Mouse (Mus musculus) heart, adult 2 months (tissue): ENCODE measurements around the gene Syt7. TPM values are rescaled to one million over a fixed set of nuclear protein-coding genes. Genes with fewer than 3 reads are reported as not detected.

Experiments
- DNase-seq, 2 experiments: peaks; one replicate each; pipeline ENCODE4 v3.0.0; 2021
- H3K27ac ChIP-seq: fragments of 200-600 bp; 2 replicates; pipeline ENCODE4 v1.8.1; 2022
- H3K27me3 ChIP-seq: fragments of 200-500 bp; 2 replicates; pipeline ENCODE4 v1.6.1; 2012; ENCODE audit warnings: mild to moderate bottlenecking, low read length, inconsistent platforms, mixed read lengths; ENCODE audit not compliant: control insufficient read depth, insufficient read depth
- H3K36me3 ChIP-seq: fragments of 200-500 bp; 2 replicates; pipeline ENCODE4 v1.6.1; 2012; ENCODE audit warnings: low read length, inconsistent platforms; ENCODE audit not compliant: control insufficient read depth, insufficient read depth
- H3K4me1 ChIP-seq: fragments of 200-500 bp; 2 replicates; pipeline ENCODE4 v1.6.1; 2011; ENCODE audit warnings: low read length; ENCODE audit not compliant: control insufficient read depth, insufficient read depth
- H3K4me3 ChIP-seq: fragments of 200-600 bp; 2 replicates; pipeline ENCODE4 v1.8.1; 2022
- H3K79me2 ChIP-seq: fragments of 200-500 bp; replicated peaks from 2 replicates; pipeline ENCODE4 v1.6.1; 2012; ENCODE audit warnings: mild to moderate bottlenecking, inconsistent platforms, low read length, moderate library complexity, mixed read lengths; ENCODE audit not compliant: control insufficient read depth, insufficient read depth
- H3K9ac ChIP-seq: fragments of 200-500 bp; 2 replicates; pipeline ENCODE4 v1.6.1; 2012; ENCODE audit warnings: low read depth, mild to moderate bottlenecking, control low read depth, inconsistent platforms, low read length, mixed read lengths
- CTCF ChIP-seq: fragments of 200-600 bp; IDR thresholded peaks from 2 replicates; pipeline ENCODE4 v1.8.1; 2022; ENCODE audit warnings: antibody characterized with exemption, mild to moderate bottlenecking, moderate library complexity
- EP300 ChIP-seq: fragments of 200-500 bp; IDR thresholded peaks from 2 replicates; pipeline ENCODE4 v1.6.1; 2011; ENCODE audit warnings: low read depth, low read length, control low read depth; ENCODE audit not compliant: insufficient read depth
- POLR2A ChIP-seq: fragments of 200-500 bp; IDR thresholded peaks from 2 replicates; pipeline ENCODE4 v1.6.1; 2011; ENCODE audit warnings: mild to moderate bottlenecking, low read depth, low read length, control low read depth; ENCODE audit not compliant: insufficient read depth
- WGBS: fragments of 180-500 bp; shearing (Covaris S2); methylation state at CpG from one replicate; pipeline ENCODE4 v1.1.7; 2018; 5-methylcytosine and 5-hydroxymethylcytosine counted together
- intact Hi-C: fragments of 180-260 bp; cut with DNase I; formaldehyde crosslinking; loops from one replicate; pipeline ENCODE4 v1.15.1; 2025
- polyA plus RNA-seq: library from polyadenylated mRNA; depleted of rRNA; stranded (reverse); fragments of >200 nt; gene quantifications from 2 replicates; pipeline ENCODE4 v1.2.3, GENCODE M21; 2012
- total RNA-seq, 2 experiments: library from RNA; stranded (reverse); gene quantifications; 2 replicates each; pipeline ENCODE4 v1.2.3; 2021

The Syt7 gene
- total and polyA plus RNA-seq, 3 experiments: 17.6 to 38.6 (median 35.7) TPM

DNA sequence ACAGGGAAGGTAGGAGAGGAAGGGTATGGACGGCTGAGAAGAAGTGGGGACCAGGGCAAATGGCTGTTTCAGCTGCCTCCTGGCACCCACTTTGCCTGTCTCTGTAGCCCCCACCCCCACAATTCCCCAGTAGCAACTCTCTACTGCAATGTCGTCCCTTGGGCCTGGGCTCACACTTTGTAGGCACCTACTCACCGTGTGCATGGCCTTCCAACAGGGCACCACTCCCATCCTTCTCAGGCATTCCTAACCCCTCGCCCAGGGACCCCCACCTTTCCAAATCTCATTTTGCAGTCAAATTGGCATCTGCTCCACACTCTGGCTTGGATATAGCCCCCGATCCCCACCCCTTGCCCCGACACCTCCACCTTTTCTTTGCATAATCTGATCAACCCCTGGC lies 60.3 kb downstream of the Syt7 start:
- WGBS: 71% methylated on average over 6 of the region's 6 CpGs
- intact Hi-C loops: loop anchor here (1.0 to 5.0 kb wide), 2 partner anchors 37 to 153 kb away; no protein-coding TSS in a partner anchor
- TF ChIP-seq POLR2A: no peak
- TF ChIP-seq CTCF: no peak
- TF ChIP-seq EP300: no peak
- H3K9ac ChIP-seq: no peak overlapping the region
- no peaks in the 10 kb centered on the region for H3K79me2 ChIP-seq
- no peaks in the 10 kb centered on the region for H3K4me1 ChIP-seq
- H3K36me3 ChIP-seq: no peaks in the 10 kb centered on the region
- H3K4me3 ChIP-seq: no peak overlapping the region
- DNase-seq: no peak
- no peaks in the 10 kb centered on the region for H3K27me3 ChIP-seq
- H3K27ac ChIP-seq: no peak overlapping the region

DNA sequence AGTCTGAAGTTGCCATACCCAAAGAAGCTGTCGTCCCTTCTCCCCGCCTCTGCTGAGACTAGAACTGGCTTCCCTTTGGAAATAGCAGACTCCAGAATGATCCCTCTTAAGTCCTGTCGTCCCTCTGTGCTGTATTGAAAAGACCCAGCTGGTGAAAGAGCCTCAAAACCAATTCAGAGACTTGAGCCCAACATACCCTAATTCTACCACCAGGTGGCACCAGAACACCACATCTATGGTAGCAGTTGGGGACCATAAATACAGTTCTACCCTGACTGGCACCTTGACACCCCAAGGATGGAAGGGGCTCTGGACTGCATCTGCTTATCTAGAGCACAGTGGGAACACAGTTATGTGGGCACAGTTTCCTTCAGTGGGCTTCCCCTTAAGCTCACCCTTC lies 60.8 kb downstream of the Syt7 start:
- 6% methylated on average over 3 of the region's 3 CpGs for WGBS
- Histone ChIP-seq H3K4me3 (no peak overlapping the region), H3K36me3 (no peaks in the 10 kb centered on the region), H3K79me2 (no peaks in the 10 kb centered on the region), H3K27me3 (no peaks in the 10 kb centered on the region), H3K4me1 (no peaks in the 10 kb centered on the region), H3K27ac (no peak overlapping the region), H3K9ac (no peak overlapping the region)
- TF ChIP-seq EP300: no peak
- peak; percentile 90 for TF ChIP-seq CTCF
- intact Hi-C loops: loop anchor here (1.0 to 5.0 kb wide), 2 partner anchors 37 to 153 kb away; no protein-coding TSS in a partner anchor
- peak; percentile 47 to 63 for DNase-seq

DNA sequence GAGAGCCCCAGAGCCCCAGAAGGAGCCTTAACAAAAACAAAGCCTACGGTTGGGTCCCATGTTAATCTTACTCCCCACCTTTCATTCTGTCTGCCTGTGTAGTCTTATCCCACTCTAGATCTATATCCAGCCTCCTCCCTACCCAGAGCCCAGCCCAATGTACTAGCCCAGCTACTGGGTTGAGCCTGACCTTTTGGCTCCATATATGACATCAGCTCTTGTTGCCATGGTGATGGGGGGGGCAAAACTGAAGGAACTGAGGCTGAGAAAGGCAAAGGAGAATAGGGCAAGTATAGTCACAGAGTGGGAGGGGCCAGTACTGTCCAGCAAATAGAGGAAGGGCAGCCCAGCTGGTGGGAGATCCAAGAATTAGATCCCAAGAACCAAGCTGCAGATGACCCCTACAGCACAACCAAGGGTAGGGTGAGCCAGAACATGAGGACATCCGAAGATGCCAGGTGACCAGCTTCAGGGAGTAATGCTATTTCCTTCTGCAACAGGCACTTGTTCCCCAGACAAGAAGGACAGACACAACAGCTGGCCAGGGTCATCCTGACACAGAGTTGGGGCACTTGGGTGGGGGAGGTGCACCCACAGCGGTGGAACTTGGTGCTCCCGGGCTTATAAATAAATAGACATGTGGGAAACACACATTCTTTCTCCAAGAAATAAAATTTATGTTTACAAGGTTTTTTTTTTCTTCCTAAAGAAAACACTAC lies 66.0 kb downstream of the Syt7 start:
- no peak for DNase-seq
- Histone ChIP-seq H3K4me3 (no peak overlapping the region), H3K4me1 (no peaks in the 10 kb centered on the region), H3K27me3 (peaks cover 11% of the 10 kb centered on the region), H3K27ac (no peak overlapping the region; the same call in 1 of the 2 replicates), H3K9ac (no peak overlapping the region), H3K79me2 (no peaks in the 10 kb centered on the region), H3K36me3 (no peaks in the 10 kb centered on the region)
- TF ChIP-seq CTCF: no peak
- no peak for TF ChIP-seq POLR2A
- TF ChIP-seq EP300: no peak
- intact Hi-C loops: no loop called here
- WGBS: 64% methylated on average over 4 of the region's 4 CpGs

DNA sequence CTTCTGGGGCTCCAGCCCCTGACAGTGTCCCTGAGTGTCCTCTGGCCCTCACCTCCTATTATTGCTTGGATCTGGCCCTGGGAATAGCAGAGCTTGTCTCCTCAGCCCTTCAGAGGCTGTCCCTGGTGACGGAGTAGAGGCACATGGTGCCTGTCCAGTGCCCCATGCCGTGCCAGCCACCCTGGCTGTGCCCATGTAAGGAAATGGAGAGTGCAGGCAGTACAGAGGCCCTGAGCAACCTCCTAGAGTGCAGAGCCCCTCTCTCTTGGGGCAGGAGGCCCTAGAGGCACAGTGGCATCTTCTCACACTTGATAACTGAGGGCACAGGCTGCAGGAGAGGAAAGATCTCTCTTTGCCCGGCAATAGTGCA lies 66.5 kb downstream of the Syt7 start:
- DNase-seq: peak in 1 of 2 experiments; percentile 35
- Histone ChIP-seq H3K79me2 (no peaks in the 10 kb centered on the region), H3K4me1 (no peaks in the 10 kb centered on the region), H3K27me3 (peaks cover 13% of the 10 kb centered on the region), H3K9ac (no peak overlapping the region), H3K27ac (no peak overlapping the region), H3K4me3 (no peak overlapping the region), H3K36me3 (no peaks in the 10 kb centered on the region)
- intact Hi-C loops: no loop called here
- 48% methylated on average over 3 of the region's 3 CpGs for WGBS
- no peak for TF ChIP-seq POLR2A
- no peak for TF ChIP-seq CTCF
- TF ChIP-seq EP300: no peak

DNA sequence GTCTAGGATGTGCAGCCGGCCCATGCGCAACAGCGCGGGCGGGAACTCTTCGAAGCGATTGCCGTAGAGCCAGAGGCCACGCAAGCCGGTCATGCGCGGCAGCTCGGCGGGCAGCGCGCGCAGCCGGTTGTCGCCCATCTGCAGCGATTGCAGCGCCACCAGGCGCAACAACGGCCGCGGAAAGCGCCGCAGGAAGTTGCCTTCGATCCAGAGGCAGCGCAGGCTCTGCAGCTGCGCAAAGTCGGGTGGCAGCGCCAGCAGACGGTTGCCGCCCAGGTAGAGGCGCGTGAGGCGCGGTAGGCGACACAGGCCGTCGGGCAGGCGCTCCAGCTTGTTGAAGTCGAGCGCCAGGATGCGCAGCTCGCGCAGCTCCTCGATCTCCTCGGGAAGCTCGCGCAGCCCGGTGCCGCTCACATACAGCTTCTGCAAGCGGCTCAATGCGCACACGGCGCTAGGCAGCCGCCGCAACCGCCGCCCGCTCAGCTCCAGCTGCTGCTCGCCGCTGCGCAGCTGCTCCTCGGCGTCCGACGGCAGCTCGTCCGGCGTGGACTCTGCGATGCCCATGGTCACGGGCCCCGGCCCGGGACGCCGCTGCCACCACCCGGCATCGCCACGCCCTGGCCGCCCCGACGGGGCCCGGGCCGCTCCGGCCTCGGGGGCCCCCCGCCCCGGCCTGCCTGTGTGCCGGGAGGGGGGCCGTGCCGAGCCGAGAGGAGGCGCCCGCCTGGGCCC lies 68.0 kb downstream of the Syt7 start, which contains the start of gene Lrrc10b:
Lrrc10b (minus strand) TSS at position 722 of the 732 bp plus-strand sequence.
- Histone ChIP-seq H3K4me3 (peak within 1 kb of the TSS; percentile 46), H3K9ac (peak within 1 kb of the TSS; percentile 34; the same call in 1 of the 2 replicates), H3K27me3 (peaks cover 13% of the 10 kb centered on the region), H3K4me1 (no peaks in the 10 kb centered on the region), H3K36me3 (no peaks in the 10 kb centered on the region), H3K79me2 (no peaks in the 10 kb centered on the region), H3K27ac (no peak within 1 kb of the TSS)
- DNase-seq: peak; percentile 59 to 62
- TF ChIP-seq EP300 (no peak), CTCF (peak; percentile 58)
- WGBS: under 1% methylated on average over 93 of the region's 96 CpGs
- intact Hi-C loops: no loop called here

DNA sequence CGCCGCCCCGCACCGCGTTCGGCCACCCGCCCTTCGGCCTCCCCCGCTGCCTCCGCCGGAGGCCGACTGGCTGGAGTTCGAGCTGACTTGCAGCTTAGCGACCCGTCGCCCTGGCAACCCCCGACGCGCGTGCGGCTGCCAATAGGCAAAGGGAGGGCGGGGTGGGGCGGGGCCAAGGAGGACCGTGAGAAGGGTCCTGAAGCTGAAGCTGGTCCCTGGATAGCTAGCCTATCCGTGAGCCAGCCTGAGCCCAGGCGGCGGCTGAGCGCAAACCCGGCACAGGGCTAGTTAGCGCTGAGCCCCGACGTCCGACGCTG lies 68.6 kb downstream of the Syt7 start:
- H3K79me2 ChIP-seq: no peaks in the 10 kb centered on the region
- H3K9ac ChIP-seq: no peak overlapping the region
- peak overlapping the region; percentile 10; the same call in 1 of the 2 replicates for H3K4me3 ChIP-seq
- H3K27me3 ChIP-seq: peaks cover 13% of the 10 kb centered on the region
- under 1% methylated on average over 34 of the region's 34 CpGs for WGBS
- no peaks in the 10 kb centered on the region for H3K36me3 ChIP-seq
- TF ChIP-seq CTCF (no peak), POLR2A (no peak), EP300 (no peak)
- intact Hi-C loops: no loop called here
- no peak overlapping the region for H3K27ac ChIP-seq
- peak; percentile 52 to 59 for DNase-seq
- no peaks in the 10 kb centered on the region for H3K4me1 ChIP-seq
